Mouse (Mus musculus) megakaryocyte progenitor cell, adult 5-6 weeks (primary cell): ENCODE results near the gene Cib4. TPM values are rescaled to one million over a fixed set of nuclear protein-coding genes. Genes with fewer than 3 reads are reported as not detected.

Source experiments
- ATAC-seq: replicated peaks from 2 replicates; pipeline ENCODE4 v1.8.0; 2016; ENCODE audit warnings: mild to moderate bottlenecking, moderate TSS enrichment, inconsistent platforms; ENCODE audit not compliant: poor library complexity
- total RNA-seq, 2 experiments: library from RNA; stranded (forward) in 1 of 2; stranded (reverse) in 1 of 2; fragments of 157-497, 149-512 nt in 1 of 2; fragments of 200-1000 nt in 1 of 2; gene quantifications; 2 replicates each; pipeline versions ENCODE4 v1.2.3 to v1.2.4; 2015 to 2017

The Cib4 gene
- total RNA-seq, 2 experiments from 2014 or later = not detected

DNA sequence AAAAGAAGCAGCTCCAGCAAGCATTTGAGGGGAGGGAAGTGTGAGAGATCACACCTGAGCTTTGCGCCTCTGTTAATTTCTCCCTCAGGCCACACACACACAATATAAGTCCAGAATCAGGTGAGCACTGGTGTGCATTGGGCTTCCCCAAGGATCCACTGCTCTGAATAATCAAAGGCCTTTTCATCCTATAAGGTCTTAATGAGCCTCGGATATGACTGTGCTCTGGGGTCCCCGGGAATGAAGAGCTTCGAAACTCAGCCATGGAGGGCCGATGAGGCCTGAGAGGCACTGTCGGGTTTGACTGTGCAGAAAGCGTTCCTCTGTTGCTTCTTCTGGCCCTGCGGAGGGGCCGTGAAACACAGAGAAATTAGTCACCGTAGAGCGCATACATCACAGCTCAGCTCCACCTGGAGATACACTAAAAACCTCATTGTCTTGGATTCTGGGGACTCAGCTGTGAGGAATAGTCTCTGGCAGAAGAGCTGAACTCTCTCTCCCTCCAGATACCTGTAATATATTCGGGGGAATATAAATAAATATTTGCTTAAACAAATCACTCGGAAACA is 101.2 kb downstream of the Cib4 start:
- no peak for ATAC-seq

DNA sequence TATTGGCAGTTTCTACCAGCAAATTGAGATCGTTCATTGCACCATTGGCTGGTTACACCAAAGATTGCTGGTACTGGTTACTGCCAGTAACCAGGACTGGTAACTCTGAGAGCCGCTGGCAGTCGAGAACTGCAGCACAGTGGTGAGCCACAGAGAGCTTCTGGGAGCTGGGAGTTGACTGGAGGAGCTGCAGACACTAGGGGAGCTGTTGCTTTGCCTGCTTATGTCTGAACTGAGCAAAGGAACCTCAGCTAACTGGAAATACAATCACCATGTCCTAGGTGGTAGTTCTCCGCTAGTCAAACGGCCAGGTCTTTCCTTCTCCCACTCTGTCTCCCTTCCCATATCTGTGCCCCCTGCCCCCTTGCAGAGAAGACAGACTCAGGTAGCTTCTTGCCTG is 103.4 kb downstream of the Cib4 start:
- peak; percentile 29; the same call in 1 of the 2 replicates for ATAC-seq

DNA sequence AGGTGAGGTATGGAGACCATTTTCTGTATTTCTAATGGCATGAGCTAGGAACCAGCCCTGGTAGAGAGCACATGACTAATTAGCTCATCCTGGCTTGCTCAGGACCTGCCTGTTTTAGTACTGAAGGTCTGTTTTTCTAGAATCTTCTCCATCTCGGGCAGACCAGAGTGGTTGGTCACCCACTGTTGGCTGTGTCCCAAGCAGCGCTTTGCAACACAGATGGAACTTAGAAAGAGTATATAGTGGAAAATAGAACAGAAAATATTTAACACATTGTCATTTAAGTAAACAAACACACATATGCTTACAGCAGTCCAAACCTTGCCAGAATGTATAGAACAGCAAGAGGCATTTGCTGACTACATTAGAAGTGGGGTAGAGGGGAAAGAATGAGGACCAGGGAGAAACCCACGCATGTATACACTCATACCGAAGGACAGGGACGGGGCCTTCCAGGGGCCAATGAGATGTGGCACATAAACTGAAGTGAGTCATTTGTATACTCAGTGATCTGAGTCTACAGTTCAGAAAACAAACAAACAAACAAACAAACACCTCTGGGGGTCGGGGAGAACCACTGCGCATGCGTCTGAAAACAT is 105.2 kb downstream of the Cib4 start:
- ATAC-seq = no peak

DNA sequence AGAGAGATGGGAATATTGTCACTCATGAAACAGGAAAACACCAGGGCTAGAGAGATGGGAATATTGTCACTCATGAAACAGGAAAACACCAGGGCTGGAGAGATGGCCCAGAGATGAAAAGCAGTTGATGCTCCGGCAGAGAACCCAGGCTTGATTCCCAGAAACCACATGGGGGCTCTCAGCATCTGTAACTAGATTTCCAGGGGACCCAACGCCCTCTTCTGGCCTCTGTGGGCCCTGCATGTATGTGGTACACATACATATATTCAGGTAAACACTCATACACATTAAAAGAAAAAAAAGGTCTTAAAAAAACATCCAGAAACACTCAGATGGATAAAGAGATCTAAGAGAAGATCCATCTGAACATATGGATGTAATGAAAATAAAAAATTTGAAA is 106.7 kb downstream of the Cib4 start:
- no peak for ATAC-seq

Other genes with a start within 250 kb of the Cib4 start
- gene Otof, start 83.9 kb downstream of the Cib4 start, total RNA-seq (2015) = not detected in 2 replicates
- 0.08 TPM in 1 of 2 replicates, not detected in the other for gene Otof, start 83.9 kb downstream of the Cib4 start, total RNA-seq (2017)
- not detected in 2 replicates for gene 1700001C02Rik, start 79.8 kb downstream of the Cib4 start, total RNA-seq (2015)
- gene 1700001C02Rik, start 79.8 kb downstream of the Cib4 start, total RNA-seq (2017) = not detected in 2 replicates
- gene Kcnk3, start 42.3 kb upstream of the Cib4 start, total RNA-seq (2015) = not detected in 2 replicates
- gene Kcnk3, start 42.3 kb upstream of the Cib4 start, total RNA-seq (2017) = not detected in 2 replicates
- gene Slc35f6, start 102.1 kb upstream of the Cib4 start, total RNA-seq (2015) = 5.6 and 6.2 TPM in 2 replicates
- 5.2 and 7.0 TPM in 2 replicates for gene Slc35f6, start 102.1 kb upstream of the Cib4 start, total RNA-seq (2017)
- gene Cenpa, start 120.9 kb upstream of the Cib4 start, total RNA-seq (2015) = 152 and 180 TPM in 2 replicates
- 80.7 and 103 TPM in 2 replicates for gene Cenpa, start 120.9 kb upstream of the Cib4 start, total RNA-seq (2017)
- gene Dpysl5, start 165.7 kb upstream of the Cib4 start, total RNA-seq (2015) = not detected in 2 replicates
- gene Dpysl5, start 165.7 kb upstream of the Cib4 start, total RNA-seq (2017) = not detected in 2 replicates